Mouse (Mus musculus) CD4-positive, CD25-positive, alpha-beta regulatory T cell (primary cell): ENCODE measurements around the gene 1700066M21Rik. TPM values are rescaled to one million over a fixed set of nuclear protein-coding genes. Genes with fewer than 3 reads are reported as not detected.

Experiments used
- polyA plus RNA-seq: library from polyadenylated mRNA; unstranded; fragments of 100-300 nt; shearing (Covaris generic); gene quantifications from one replicate; pipeline ENCODE4 v1.2.1, GENCODE M21; 2017

Gene 1700066M21Rik
- polyA plus RNA-seq: 8.4 TPM

GRCm38 (mm10) chr1:57377376-57378341 lies at the start of gene 1700066M21Rik:
Gene 1700066M21Rik, plus strand, starts transcription at chr1:57377620.

GRCm38 (mm10) chr1:57406187-57407151 lies 29.0 kb downstream of the 1700066M21Rik start, which contains the start of the genes Maip1 and Tyw5:
Gene Maip1, plus strand, starts transcription at chr1:57406328.
Gene Tyw5, minus strand, starts transcription at chr1:57407101.

Other genes with a start within 250 kb of the 1700066M21Rik start
- 12.8 TPM for gene Maip1, start 28.7 kb downstream of the 1700066M21Rik start, polyA plus RNA-seq
- gene Tyw5, start 29.5 kb downstream of the 1700066M21Rik start, polyA plus RNA-seq: 25.3 TPM